Mouse (Mus musculus) kidney, postnatal 0 days (tissue): Measurements from ENCODE around the gene Hck. TPM values are rescaled to one million over a fixed set of nuclear protein-coding genes. Genes with fewer than 3 reads are reported as not detected.

ENCODE experiments used
- ATAC-seq: fragments of 200-750 bp; cut with Nextera tagmentation; replicated peaks from 2 replicates; pipeline ENCODE4 v1.8.0; 2017; ENCODE audit warnings: low read depth, moderate number of reproducible peaks, moderate TSS enrichment, moderate library complexity; ENCODE audit not compliant: low FRiP score
- DNase-seq: peaks from one replicate; pipeline ENCODE4 v3.0.0-alpha.2; 2016; ENCODE audit warnings: low spot score
- H3K27ac ChIP-seq: fragments of 300-500 bp; sonication (generic); 2 replicates; pipeline ENCODE4 v1.5.1; 2014; ENCODE audit warnings: mild to moderate bottlenecking
- H3K27me3 ChIP-seq: fragments of 300-500 bp; sonication (generic); 2 replicates; pipeline ENCODE4 v1.6.1; 2014; ENCODE audit warnings: low read length, mixed read lengths; ENCODE audit not compliant: insufficient read depth
- H3K36me3 ChIP-seq: fragments of 300-500 bp; sonication (generic); 2 replicates; pipeline ENCODE4 v1.6.1; 2014; ENCODE audit warnings: low read length, mixed read lengths; ENCODE audit not compliant: insufficient read depth
- H3K4me1 ChIP-seq: fragments of 300-500 bp; sonication (generic); replicated peaks from 2 replicates; pipeline ENCODE4 v1.6.1; 2014; ENCODE audit warnings: antibody characterized with exemption, low read length, mixed read lengths; ENCODE audit not compliant: insufficient read depth
- H3K4me2 ChIP-seq: fragments of 300-500 bp; sonication (generic); 2 replicates; pipeline ENCODE4 v1.6.1; 2014; ENCODE audit warnings: mild to moderate bottlenecking, low read length, moderate library complexity, mixed read lengths
- H3K4me3 ChIP-seq: fragments of 300-500 bp; sonication (generic); replicated peaks from 2 replicates; pipeline ENCODE4 v1.5.1; 2014; ENCODE audit warnings: low read depth, low read length
- H3K9ac ChIP-seq: fragments of 300-500 bp; sonication (generic); 2 replicates; pipeline ENCODE4 v1.6.1; 2014; ENCODE audit warnings: low read depth, low read length
- H3K9me3 ChIP-seq: fragments of 300-500 bp; sonication (generic); replicated peaks from 2 replicates; pipeline ENCODE4 v1.6.1; 2016; ENCODE audit warnings: low read length, inconsistent platforms, mixed read lengths
- CTCF ChIP-seq: IDR thresholded peaks from 2 replicates; pipeline ENCODE4 v1.5.1; 2016; ENCODE audit warnings: antibody characterized with exemption, low read depth, mild to moderate bottlenecking, moderate library complexity
- WGBS: fragments of 180-500 bp; shearing (Covaris S2); extraction: QIAGEN DNeasy Blood & Tissue Kit; methylation state at CpG from one replicate; pipeline ENCODE4 v1.1.7; 2014; 5-methylcytosine and 5-hydroxymethylcytosine counted together
- polyA plus RNA-seq: library from polyadenylated mRNA; unstranded; fragments of >200 nt; fragmentation: Nextera tagmentation; extraction: Ambion mirVana; gene quantifications from 2 replicates; pipeline ENCODE4 v1.2.1, GENCODE M21; 2015

Gene Hck
- polyA plus RNA-seq, 1 experiment from 2014 or later, result 4.3 TPM

GRCm38 (mm10) chr2:153115679-153116081, 7.4 kb downstream of the Hck start:
- WGBS, result 79% methylated on average over 4 of the region's 4 CpGs
- no peaks in the 10 kb centered on the region for H3K36me3 ChIP-seq
- ATAC-seq (no peak), DNase-seq (no peak)
- H3K27me3 ChIP-seq, result no peaks in the 10 kb centered on the region
- H3K4me3 ChIP-seq, result no peak overlapping the region
- no peak overlapping the region for H3K4me2 ChIP-seq
- no peak overlapping the region for H3K27ac ChIP-seq
- no peak overlapping the region for H3K9ac ChIP-seq
- TF ChIP-seq CTCF, result no peak
- H3K9me3 ChIP-seq, result no peaks in the 10 kb centered on the region
- no peaks in the 10 kb centered on the region for H3K4me1 ChIP-seq

- 75% methylated on average over 7 of the region's 7 CpGs for WGBS
- TF ChIP-seq CTCF, result no peak
- no peak for DNase-seq
- no peak overlapping the region for H3K4me2 ChIP-seq
- ATAC-seq, result no peak
- no peaks in the 10 kb centered on the region for H3K9me3 ChIP-seq
- no peaks in the 10 kb centered on the region for H3K27me3 ChIP-seq
- no peak overlapping the region for H3K9ac ChIP-seq
- H3K27ac ChIP-seq, result no peak overlapping the region
- no peak overlapping the region for H3K4me3 ChIP-seq
- H3K4me1 ChIP-seq, result no peaks in the 10 kb centered on the region
- H3K36me3 ChIP-seq, result no peaks in the 10 kb centered on the region
Observed at GRCm38 (mm10) chr2:153117051-153117486, 8.8 kb downstream of the Hck start.

- H3K27ac ChIP-seq, result no peak overlapping the region
- 87% methylated on average over 6 of the region's 6 CpGs for WGBS
Observed at GRCm38 (mm10) chr2:153119488-153119887, 11.2 kb downstream of the Hck start.

GRCm38 (mm10) chr2:153120126-153120525, 11.9 kb downstream of the Hck start:
- TF ChIP-seq CTCF, result no peak
- no peaks in the 10 kb centered on the region for H3K9me3 ChIP-seq
- no peak overlapping the region for H3K27ac ChIP-seq
- no peaks in the 10 kb centered on the region for H3K27me3 ChIP-seq
- no peak overlapping the region for H3K4me3 ChIP-seq
- no peak for ATAC-seq
- H3K9ac ChIP-seq, result no peak overlapping the region
- no peaks in the 10 kb centered on the region for H3K4me1 ChIP-seq
- 68% methylated on average over 8 of the region's 8 CpGs for WGBS
- no peaks in the 10 kb centered on the region for H3K36me3 ChIP-seq
- DNase-seq, result no peak
- H3K4me2 ChIP-seq, result no peak overlapping the region

More at GRCm38 (mm10) chr2:153119488-153119887, 11.2 kb downstream of the Hck start:
- TF ChIP-seq CTCF, result no peak
- Histone ChIP-seq H3K4me2 (no peak overlapping the region), H3K36me3 (no peaks in the 10 kb centered on the region), H3K27me3 (no peaks in the 10 kb centered on the region), H3K9me3 (no peaks in the 10 kb centered on the region), H3K4me1 (no peaks in the 10 kb centered on the region), H3K9ac (no peak overlapping the region), H3K4me3 (no peak overlapping the region)
- no peak for DNase-seq
- no peak for ATAC-seq

GRCm38 (mm10) chr2:153121821-153122615, 13.8 kb downstream of the Hck start:
- ATAC-seq (no peak), DNase-seq (no peak)
- H3K27me3 ChIP-seq, result no peaks in the 10 kb centered on the region
- H3K4me1 ChIP-seq, result no peaks in the 10 kb centered on the region
- H3K36me3 ChIP-seq, result no peaks in the 10 kb centered on the region
- no peak overlapping the region for H3K4me3 ChIP-seq
- WGBS, result 67% methylated on average over 8 of the region's 8 CpGs
- H3K9ac ChIP-seq, result no peak overlapping the region
- no peak for TF ChIP-seq CTCF
- no peak overlapping the region for H3K27ac ChIP-seq
- H3K9me3 ChIP-seq, result no peaks in the 10 kb centered on the region
- no peak overlapping the region for H3K4me2 ChIP-seq

- Histone ChIP-seq H3K36me3 (no peaks in the 10 kb centered on the region), H3K27me3 (no peaks in the 10 kb centered on the region), H3K27ac (no peak overlapping the region), H3K9me3 (no peaks in the 10 kb centered on the region), H3K9ac (no peak overlapping the region), H3K4me3 (no peak overlapping the region), H3K4me1 (no peaks in the 10 kb centered on the region), H3K4me2 (no peak overlapping the region)
- ATAC-seq (no peak), DNase-seq (no peak)
- 85% methylated on average over 7 of the region's 7 CpGs for WGBS
- no peak for TF ChIP-seq CTCF
Observed at GRCm38 (mm10) chr2:153122701-153123100, 14.4 kb downstream of the Hck start.
